Mouse (Mus musculus) stomach, postnatal 0 days (tissue): ENCODE data around the gene Rabgap1l.
"Not testable (repeated sequence)": the region's sequence is repeated elsewhere in the genome, so short reads cannot be mapped to it uniquely, and the experiment has no call there.

Experiments used
- CTCF ChIP-seq: IDR thresholded peaks from 2 replicates; pipeline ENCODE4 v1.5.1; 2016; ENCODE audit warnings: antibody characterized with exemption, low read depth, mild to moderate bottlenecking, moderate library complexity
- EP300 ChIP-seq: optimal IDR thresholded peaks from 2 replicates; pipeline ENCODE3; 2016; ENCODE audit warnings: antibody characterized with exemption

DNA sequence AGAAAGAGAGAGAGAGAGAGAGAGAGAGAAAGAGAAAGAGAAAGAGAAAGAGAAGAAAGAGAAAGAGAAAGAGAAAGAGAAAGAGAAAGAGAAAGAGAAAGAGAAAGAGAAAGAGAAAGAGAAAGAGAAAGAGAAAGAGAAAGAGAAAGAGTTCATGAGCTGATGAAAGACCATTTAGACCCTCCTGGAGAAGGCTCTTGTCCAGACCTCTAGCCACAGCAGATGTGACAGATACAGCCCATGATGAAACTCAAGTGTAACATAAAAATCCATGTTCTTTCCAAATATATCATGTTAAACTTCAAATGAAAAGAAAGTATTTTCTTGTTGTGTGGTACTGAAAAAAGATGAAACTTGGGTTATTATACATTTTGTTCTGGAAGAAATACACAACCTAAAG, 189.7 kb downstream of the Rabgap1l start:
- TF ChIP-seq CTCF, EP300: not testable (repeated sequence)
